Mouse (Mus musculus) testis, adult 2 months (tissue): Measurements from ENCODE around the gene Mylip.

Experiments
- CTCF ChIP-seq: fragments of 200-500 bp; IDR thresholded peaks from 2 replicates; pipeline ENCODE4 v1.5.1; 2012; ENCODE audit warnings: low read depth, mild to moderate bottlenecking, inconsistent platforms, low read length, moderate library complexity; ENCODE audit not compliant: control insufficient read depth, insufficient read depth, insufficient replicate concordance
- POLR2A ChIP-seq: fragments of 200-500 bp; IDR thresholded peaks from 2 replicates; pipeline ENCODE4 v1.6.1; 2012; ENCODE audit warnings: low read depth, mild to moderate bottlenecking, inconsistent platforms, low read length, moderate library complexity; ENCODE audit not compliant: control insufficient read depth

- TF ChIP-seq POLR2A (no peak), CTCF (no peak)
Measured at GRCm38 (mm10) chr13:45390962-45391853, 1.7 kb downstream of the Mylip start.
